Mouse (Mus musculus) midbrain, postnatal 0 days (tissue): ENCODE measurements around the gene Farp2. TPM values are rescaled to one million over a fixed set of nuclear protein-coding genes. Genes with fewer than 3 reads are reported as not detected.

Experiments used
- ATAC-seq: fragments of 200-750 bp; cut with Nextera tagmentation; 2 replicates; pipeline ENCODE4 v1.8.0; 2017; ENCODE audit warnings: moderate number of reproducible peaks, mild to moderate bottlenecking, moderate TSS enrichment, moderate library complexity; ENCODE audit not compliant: low FRiP score
- DNase-seq: peaks from one replicate; pipeline ENCODE4 v3.0.0-alpha.2; 2015; ENCODE audit warnings: low spot score
- H3K27ac ChIP-seq: fragments of 300-500 bp; sonication (generic); 2 replicates; pipeline ENCODE4 v1.5.1; 2014; ENCODE audit warnings: low read depth, mild to moderate bottlenecking, low read length, mixed read lengths
- H3K27me3 ChIP-seq: fragments of 300-500 bp; sonication (generic); 2 replicates; pipeline ENCODE4 v1.6.1; 2014; ENCODE audit warnings: low read length, control low read depth, mixed read lengths; ENCODE audit not compliant: insufficient read depth
- H3K36me3 ChIP-seq: fragments of 300-500 bp; sonication (generic); 2 replicates; pipeline ENCODE4 v1.6.1; 2014; ENCODE audit warnings: low read length, control low read depth, mixed read lengths; ENCODE audit not compliant: insufficient read depth
- H3K4me1 ChIP-seq: fragments of 300-500 bp; sonication (generic); 2 replicates; pipeline ENCODE4 v1.6.1; 2014; ENCODE audit warnings: mild to moderate bottlenecking, control low read depth, antibody characterized with exemption, low read length, mixed read lengths; ENCODE audit not compliant: insufficient read depth
- H3K4me2 ChIP-seq: fragments of 300-500 bp; sonication (generic); 2 replicates; pipeline ENCODE4 v1.6.1; 2014; ENCODE audit warnings: low read depth, mild to moderate bottlenecking, low read length, mixed read lengths; ENCODE audit not compliant: poor library complexity, severe bottlenecking
- H3K4me3 ChIP-seq: fragments of 300-500 bp; sonication (generic); 2 replicates; pipeline ENCODE4 v1.5.1; 2014; ENCODE audit warnings: low read depth, mild to moderate bottlenecking, low read length, moderate library complexity
- H3K9ac ChIP-seq: fragments of 300-500 bp; sonication (generic); replicated peaks from 2 replicates; pipeline ENCODE4 v1.6.1; 2014; ENCODE audit warnings: mild to moderate bottlenecking, low read length, moderate library complexity, mixed read lengths; ENCODE audit not compliant: poor library complexity, severe bottlenecking
- H3K9me3 ChIP-seq: fragments of 300-500 bp; sonication (generic); 2 replicates; pipeline ENCODE4 v1.6.1; 2016; ENCODE audit warnings: low read length, control low read depth
- CTCF ChIP-seq: IDR thresholded peaks from 2 replicates; pipeline ENCODE4 v1.5.1; 2016; ENCODE audit warnings: antibody characterized with exemption, mild to moderate bottlenecking
- WGBS: fragments of 180-500 bp; shearing (Covaris S2); extraction: QIAGEN DNeasy Blood & Tissue Kit; methylation state at CpG from one replicate; pipeline ENCODE4 v1.1.7; 2014; 5-methylcytosine and 5-hydroxymethylcytosine counted together
- polyA plus RNA-seq: library from polyadenylated mRNA; unstranded; fragments of >200 nt; fragmentation: Nextera tagmentation; extraction: Ambion mirVana; gene quantifications from 2 replicates; pipeline ENCODE4 v1.2.1, GENCODE M21; 2015
- total RNA-seq: library from RNA; depleted of rRNA; stranded (reverse); fragments of >200 nt; gene quantifications from 2 replicates; pipeline ENCODE4 v1.2.3, GENCODE M21; 2014; rRNA removed

The Farp2 gene
- total and polyA plus RNA-seq, 2 experiments from 2014 or later: 2.2 to 7.8 TPM

GRCm38 (mm10) chr1:93667760-93668400 is 156.0 kb downstream of the Farp2 start:
- ATAC-seq (no peak), DNase-seq (no peak)

GRCm38 (mm10) chr1:93668791-93669548 is 157.1 kb downstream of the Farp2 start:
- Histone ChIP-seq H3K27me3 (no peaks in the 10 kb centered on the region), H3K36me3 (no peaks in the 10 kb centered on the region), H3K9ac (peak overlapping the region; percentile 39; the same call in 1 of the 2 replicates), H3K9me3 (no peaks in the 10 kb centered on the region), H3K4me2 (peak overlapping the region; percentile 55), H3K4me1 (no peaks in the 10 kb centered on the region), H3K4me3 (peak overlapping the region; percentile 35), H3K27ac (peak overlapping the region; percentile 48; the same call in 1 of the 2 replicates)
- peak; percentile 81 for DNase-seq
- WGBS: 10% methylated on average over 17 of the region's 17 CpGs
- peak; percentile 76 for TF ChIP-seq CTCF
- ATAC-seq: peak; percentile 88

More at GRCm38 (mm10) chr1:93667760-93668400, 156.0 kb downstream of the Farp2 start:
- Histone ChIP-seq H3K36me3 (no peaks in the 10 kb centered on the region), H3K4me3 (no peak overlapping the region), H3K9me3 (no peaks in the 10 kb centered on the region), H3K27ac (no peak overlapping the region), H3K9ac (no peak overlapping the region), H3K4me1 (no peaks in the 10 kb centered on the region), H3K4me2 (no peak overlapping the region), H3K27me3 (no peaks in the 10 kb centered on the region)
- WGBS: 34% methylated on average over 13 of the region's 13 CpGs
- no peak for TF ChIP-seq CTCF

GRCm38 (mm10) chr1:93669941-93670340 is 158.1 kb downstream of the Farp2 start:
- no peak for DNase-seq
- ATAC-seq: no peak

More at GRCm38 (mm10) chr1:93669941-93670340, 158.1 kb downstream of the Farp2 start:
- no peak overlapping the region for H3K4me2 ChIP-seq
- no peaks in the 10 kb centered on the region for H3K9me3 ChIP-seq
- H3K4me1 ChIP-seq: no peaks in the 10 kb centered on the region
- no peak for TF ChIP-seq CTCF
- H3K9ac ChIP-seq: no peak overlapping the region
- H3K27ac ChIP-seq: no peak overlapping the region
- H3K4me3 ChIP-seq: no peak overlapping the region
- no peaks in the 10 kb centered on the region for H3K36me3 ChIP-seq
- H3K27me3 ChIP-seq: no peaks in the 10 kb centered on the region

Other genes starting within 250 kb of the Farp2 start
- 32.4 and 35.4 TPM in 2 replicates for gene Mterf4, start 206.2 kb upstream of the Farp2 start, total RNA-seq
- 23.9 and 25.0 TPM in 2 replicates for gene Mterf4, start 206.2 kb upstream of the Farp2 start, polyA plus RNA-seq
- gene Ppp1r7, start 169.2 kb upstream of the Farp2 start, total RNA-seq: 12.9 and 13.7 TPM in 2 replicates
- 56.2 and 62.9 TPM in 2 replicates for gene Ppp1r7, start 169.2 kb upstream of the Farp2 start, polyA plus RNA-seq
- 4.4 and 5.2 TPM in 2 replicates for gene Pask, start 168.6 kb upstream of the Farp2 start, total RNA-seq
- 3.0 and 4.2 TPM in 2 replicates for gene Pask, start 168.6 kb upstream of the Farp2 start, polyA plus RNA-seq
- 0.71 and 2.2 TPM in 2 replicates for gene Ano7, start 138.1 kb upstream of the Farp2 start, total RNA-seq
- 3.0 TPM in 2 replicates for gene Ano7, start 138.1 kb upstream of the Farp2 start, polyA plus RNA-seq
- 67.4 and 75.6 TPM in 2 replicates for gene Hdlbp, start 33.3 kb upstream of the Farp2 start, total RNA-seq
- 66.2 and 76.8 TPM in 2 replicates for gene Hdlbp, start 33.3 kb upstream of the Farp2 start, polyA plus RNA-seq
- gene Stk25, start 146.6 kb downstream of the Farp2 start, total RNA-seq: 301 and 335 TPM in 2 replicates
- gene Stk25, start 146.6 kb downstream of the Farp2 start, polyA plus RNA-seq: 362 and 412 TPM in 2 replicates
- gene Bok, start 173.6 kb downstream of the Farp2 start, total RNA-seq: 99.4 and 108 TPM in 2 replicates
- gene Bok, start 173.6 kb downstream of the Farp2 start, polyA plus RNA-seq: 95.4 and 96.6 TPM in 2 replicates
- 39.3 and 58.7 TPM in 2 replicates for gene Atg4b, start 239.4 kb downstream of the Farp2 start, total RNA-seq
- gene Atg4b, start 239.4 kb downstream of the Farp2 start, polyA plus RNA-seq: 75.8 and 81.8 TPM in 2 replicates
- 56.0 and 63.3 TPM in 2 replicates for gene Thap4, start 242.8 kb downstream of the Farp2 start, total RNA-seq
- 53.7 and 57.1 TPM in 2 replicates for gene Thap4, start 242.8 kb downstream of the Farp2 start, polyA plus RNA-seq